Mouse (Mus musculus) liver, adult (tissue): ENCODE measurements at regions not wholly inside any gene's neighbourhood (a gene's known extent, or its start where the extent isn't known, plus 50 kb on each side); places are given as distances from the start of the nearest gene placed in this dataset.

Experiments used
- GATA4 ChIP-seq: IDR thresholded peaks from 2 replicates; pipeline ENCODE4 v1.6.1; 2014; ENCODE audit warnings: mild to moderate bottlenecking, low read length; ENCODE audit not compliant: insufficient replicate concordance

DNA sequence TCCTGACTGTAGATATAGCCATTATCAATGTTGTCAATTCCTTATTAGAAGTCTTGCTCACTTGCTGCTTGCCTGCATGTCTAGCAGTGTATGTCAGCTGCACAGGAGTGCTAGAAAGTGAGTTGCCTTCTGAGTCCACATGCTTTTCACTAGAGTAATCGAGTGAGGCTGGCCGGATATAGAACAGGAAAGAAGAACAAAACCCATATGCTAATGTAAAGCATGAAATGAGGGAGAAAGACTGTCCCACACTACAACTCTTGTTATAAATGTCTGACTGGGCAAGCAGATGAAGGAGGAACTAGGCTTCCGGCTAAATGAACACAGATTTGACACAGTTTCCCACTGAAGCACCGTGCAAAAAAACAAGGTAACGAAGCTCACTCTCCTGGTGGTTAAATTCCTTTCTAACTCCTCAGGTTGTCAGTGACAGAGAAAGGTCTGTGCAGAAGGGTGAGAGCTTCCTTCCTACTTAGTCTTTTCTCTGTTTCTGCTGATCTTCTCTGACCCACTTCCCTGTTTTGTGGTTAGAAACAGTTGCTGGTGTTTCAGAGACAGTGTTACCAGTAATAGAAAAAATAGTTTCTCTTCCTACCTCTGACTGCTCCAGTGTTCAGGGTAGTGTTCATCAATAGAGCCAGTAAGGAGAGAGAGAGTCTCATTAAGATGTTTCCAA, 399.0 kb downstream of the Atp23 start:
- TF ChIP-seq GATA4: no peak

DNA sequence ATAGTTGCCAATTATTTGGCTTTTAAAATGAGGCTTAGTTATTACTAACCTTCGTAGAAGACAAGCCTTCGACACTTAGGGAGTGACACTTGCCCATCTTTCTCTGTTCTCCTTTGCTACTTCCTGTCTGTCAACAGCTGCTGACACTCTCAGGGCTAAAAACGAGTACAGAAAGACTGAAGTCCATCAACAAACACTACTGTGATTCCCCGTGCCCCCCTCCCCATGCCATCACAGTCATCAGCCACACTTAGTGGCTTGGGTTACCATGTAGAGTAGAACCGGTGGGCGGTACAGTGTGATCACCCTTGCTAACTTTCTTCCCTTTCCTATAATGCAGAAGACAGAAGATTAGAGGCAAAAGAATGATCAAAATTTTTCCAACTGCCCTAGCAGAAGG, 402.4 kb downstream of the Atp23 start:
- no peak for TF ChIP-seq GATA4

DNA sequence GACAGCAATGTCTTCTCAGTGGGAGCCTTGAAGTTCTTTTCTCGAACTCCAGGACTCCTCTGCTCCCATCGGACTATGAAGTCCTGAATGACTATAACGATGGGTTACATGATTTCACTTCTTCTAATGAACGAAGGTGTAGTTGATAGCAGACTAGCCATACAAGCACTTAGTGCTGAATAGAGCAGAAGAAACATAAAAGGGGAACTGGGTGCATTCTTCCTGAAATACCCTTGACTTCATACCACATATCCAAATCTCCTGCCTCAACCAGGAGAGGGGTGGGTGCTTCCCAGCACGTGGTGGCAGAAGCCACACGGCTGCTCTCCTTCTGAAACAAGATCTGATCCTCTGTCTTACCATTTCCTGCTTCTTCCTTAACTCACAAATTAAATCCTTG, 407.4 kb downstream of the Atp23 start:
- TF ChIP-seq GATA4: no peak

DNA sequence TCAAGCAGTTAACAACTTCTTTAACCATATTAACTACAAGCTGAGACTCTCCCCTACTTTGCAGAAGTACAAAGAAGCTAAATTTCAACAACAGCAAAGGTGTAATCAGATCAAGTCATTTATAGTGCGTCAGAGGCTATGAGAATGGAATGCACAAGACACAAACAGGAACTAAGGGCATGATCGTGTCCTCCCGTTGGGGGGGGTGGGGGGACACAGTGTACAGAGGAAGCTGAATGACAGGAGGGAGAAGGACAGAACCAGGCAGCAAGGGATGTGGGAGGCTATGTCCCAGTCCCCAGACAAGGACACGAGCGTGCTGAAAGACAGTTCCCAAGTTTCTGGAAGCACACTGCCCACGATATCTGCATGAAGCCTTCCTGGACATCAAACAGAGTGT, 408.9 kb downstream of the Atp23 start:
- no peak for TF ChIP-seq GATA4

DNA sequence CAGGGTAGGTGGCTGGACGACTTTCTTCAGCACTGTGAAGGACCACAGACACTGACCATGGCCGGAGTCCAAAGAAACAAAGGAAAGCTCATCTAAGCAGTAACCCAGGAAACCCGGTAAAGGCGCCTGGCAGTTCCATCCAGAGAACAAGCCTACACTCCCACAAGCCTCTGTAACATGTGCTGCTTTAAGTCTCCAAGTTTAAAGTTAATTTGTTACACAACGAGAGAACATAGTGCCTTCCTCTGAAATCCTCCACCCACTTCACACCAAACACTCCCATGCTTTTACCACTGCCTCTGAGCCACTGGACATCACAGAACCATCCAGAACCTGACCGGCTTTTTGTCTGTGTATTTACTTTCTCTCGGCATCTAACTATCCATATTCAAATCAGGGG, 416.0 kb downstream of the Atp23 start:
- TF ChIP-seq GATA4: no peak

DNA sequence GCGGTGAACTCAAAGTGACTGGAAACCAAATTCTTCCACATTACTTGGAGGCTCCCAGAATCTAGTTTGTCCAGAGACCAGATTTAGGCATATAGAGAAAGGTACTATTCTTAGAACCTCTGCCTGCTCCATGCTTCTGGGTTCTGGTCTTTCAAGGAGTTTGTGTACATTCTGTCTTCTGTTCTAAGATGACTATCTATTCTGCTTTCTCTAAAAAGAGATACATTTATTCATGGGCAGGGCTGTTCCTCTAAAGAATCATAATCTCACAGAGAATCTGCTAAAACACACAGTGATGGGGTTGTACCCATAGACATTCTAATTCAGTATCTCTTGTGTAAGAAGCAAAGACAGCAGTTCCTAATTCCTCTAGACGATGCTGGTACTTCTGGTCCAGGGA, 417.7 kb downstream of the Atp23 start:
- TF ChIP-seq GATA4: no peak

DNA sequence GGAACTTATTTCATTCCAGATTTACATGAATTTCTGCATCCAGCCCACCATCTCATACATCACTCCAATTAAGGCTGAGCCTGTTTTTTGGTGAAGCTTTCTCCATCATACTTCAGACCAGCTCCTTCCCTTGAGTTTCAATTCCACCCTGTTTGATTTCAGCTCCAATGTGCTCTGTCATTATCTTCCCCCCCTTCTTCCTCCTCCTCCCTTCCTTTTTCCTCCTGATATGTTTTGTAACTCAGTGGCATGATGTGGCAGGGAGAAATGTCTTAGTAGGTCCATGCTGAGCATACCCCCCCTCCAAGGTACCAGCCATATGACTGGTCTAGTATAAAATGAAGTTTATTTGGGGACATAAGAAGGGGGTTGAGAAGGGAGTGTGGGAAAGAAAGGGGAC, 420.8 kb downstream of the Atp23 start:
- TF ChIP-seq GATA4: no peak

DNA sequence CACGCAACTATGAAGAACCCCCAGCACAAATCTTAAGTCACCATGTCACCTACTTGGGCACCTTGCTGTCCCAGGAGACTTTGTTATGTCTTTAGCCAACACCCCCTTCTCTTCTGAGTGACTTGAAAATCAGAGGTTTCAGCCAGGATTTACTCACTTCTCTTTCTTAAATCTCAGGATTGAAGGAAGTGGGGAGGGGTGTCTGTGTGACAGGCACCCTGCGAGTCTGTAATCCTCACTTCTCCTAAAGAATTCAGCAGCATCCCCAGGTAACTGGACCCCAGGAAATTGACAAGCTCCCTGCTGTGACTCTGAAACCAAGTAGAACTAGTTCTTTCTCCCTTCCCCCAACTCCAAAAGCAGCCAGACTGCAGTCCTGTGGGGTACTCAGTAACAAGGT, 421.4 kb downstream of the Atp23 start:
- TF ChIP-seq GATA4: no peak

DNA sequence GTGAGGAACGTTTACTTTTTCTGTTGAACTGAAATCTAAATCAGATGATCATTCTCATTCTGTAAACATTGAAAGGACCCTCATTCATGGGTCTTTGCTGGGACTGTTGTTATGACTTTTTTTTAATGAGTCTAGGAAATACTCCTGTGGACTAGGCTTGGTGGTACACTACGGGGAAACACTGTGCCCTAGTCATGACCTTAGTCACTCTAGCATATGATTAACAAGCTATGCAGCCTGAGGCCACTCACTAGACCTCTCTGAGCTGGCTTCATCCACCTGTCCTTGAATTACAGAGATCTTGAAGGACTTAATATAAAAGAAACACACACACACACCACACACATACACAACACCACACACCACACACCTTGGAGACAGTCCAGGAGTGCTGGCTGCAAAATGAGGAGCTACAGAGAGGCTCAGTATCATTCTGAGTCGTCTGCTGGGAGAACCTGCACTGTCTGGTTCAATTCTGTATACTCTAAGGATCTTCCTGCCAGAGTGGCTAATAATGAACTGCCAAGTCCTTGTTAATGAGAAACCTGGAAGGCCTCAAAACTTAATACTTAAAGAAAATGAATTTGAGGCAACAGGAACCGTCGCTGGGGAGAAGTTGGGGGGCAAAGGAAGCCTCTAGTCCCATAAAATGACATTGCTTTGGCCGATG, 428.0 kb downstream of the Atp23 start:
- no peak for TF ChIP-seq GATA4

DNA sequence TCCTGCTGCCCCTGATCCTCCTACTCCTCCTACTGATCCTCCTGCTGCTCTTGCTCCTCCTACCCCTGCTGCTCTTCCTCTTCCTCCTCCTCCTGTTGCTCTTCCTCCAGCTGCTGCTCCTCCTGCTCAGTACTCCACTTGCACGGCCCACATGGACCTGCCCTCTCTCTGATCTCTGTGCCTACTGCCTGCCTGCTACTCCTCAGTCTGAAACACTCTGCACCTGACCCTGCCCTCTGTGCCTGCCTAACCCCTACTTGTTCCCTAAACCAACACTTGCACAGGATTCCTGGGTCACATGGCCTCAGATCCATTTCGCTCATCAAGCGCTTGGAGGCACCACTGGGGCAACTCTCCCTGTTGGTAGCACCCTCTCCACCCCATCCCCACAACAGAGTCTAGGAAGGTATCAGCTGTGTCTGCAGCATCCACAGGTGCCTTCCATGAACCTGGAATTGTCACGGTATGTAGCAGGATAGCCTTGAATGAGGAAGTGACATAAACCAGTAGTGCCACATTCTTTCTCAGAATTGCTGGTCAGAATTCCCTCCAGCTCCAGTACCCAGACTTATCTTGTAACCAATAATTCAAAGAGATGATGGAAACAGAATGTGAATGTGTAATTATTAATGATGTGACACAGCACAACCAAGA, 430.2 kb downstream of the Atp23 start:
- no peak for TF ChIP-seq GATA4

DNA sequence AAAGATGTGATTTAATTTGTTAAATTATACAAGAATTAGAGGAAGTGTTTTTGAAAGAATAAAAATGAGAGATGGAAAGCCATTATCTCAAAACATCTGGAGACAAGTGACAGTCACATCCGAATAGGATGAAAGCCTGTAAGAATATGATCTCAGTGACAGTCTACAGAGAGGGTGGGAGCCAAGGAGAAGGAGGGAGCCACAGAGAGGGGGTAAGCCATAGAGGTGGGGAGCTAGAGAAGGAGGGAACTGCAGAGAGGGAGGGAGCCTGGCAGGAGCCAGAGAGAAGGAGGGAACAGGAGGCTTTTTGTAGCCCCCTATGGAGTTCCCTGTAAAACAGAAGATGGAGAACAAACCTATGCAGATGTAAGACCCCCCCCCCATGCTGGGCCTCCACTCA, 438.4 kb downstream of the Atp23 start:
- TF ChIP-seq GATA4: no peak

DNA sequence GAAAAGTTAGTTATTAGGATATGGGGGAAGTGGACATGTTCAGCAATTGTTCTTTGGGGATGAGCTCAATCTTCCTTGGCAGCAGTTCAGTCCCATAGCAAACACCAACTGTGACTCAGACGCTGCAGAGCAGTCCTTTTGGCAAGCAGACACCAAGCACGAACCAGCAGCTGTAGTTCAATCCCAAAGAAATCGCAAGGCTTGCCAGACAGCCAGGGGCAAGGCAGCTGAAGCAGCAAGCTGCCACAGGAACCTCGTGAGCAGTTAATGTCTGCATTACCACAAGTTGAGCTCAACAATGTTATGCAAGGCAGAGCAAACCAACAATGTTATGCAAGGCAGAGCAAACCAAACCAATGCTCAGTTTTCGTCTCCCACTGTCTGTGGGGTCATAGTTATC, 442.6 kb downstream of the Atp23 start:
- TF ChIP-seq GATA4: no peak

DNA sequence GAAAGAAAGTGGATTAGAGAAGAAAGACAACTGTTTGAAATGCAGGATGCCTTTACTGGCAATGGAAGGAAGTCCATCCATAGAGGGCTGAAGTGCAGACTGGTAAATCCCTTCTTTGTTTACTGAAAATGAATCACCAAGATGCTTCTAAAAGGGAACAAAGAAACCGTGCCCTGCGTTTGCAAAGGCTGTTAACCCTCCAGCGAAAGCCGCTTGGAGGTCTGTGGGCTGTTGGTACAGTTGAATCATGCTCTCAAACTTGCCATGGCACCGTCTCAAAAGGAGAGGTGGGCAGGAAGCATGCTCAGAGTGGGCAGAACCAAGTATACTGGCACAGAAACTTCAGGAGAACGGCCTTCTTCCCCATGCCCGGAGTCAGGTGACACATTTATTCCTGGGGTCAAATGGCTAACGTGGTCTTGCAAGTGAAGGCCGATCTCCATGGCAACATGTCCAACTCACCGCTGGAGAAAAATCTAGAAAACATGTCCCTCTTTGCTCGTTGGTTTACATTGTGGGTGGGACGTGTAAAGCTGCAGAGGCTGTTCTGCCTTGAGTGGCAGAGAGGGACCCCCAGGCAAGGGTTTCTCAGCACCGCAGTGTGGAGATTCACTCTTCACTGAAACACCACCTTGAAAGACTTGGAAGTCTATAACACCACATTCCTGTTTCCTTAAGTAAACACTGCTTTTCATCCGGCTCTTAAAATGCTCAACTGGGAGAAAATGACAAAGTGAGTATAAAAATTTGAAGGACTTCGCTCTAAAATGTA, 448.2 kb downstream of the Atp23 start:
- TF ChIP-seq GATA4: no peak

DNA sequence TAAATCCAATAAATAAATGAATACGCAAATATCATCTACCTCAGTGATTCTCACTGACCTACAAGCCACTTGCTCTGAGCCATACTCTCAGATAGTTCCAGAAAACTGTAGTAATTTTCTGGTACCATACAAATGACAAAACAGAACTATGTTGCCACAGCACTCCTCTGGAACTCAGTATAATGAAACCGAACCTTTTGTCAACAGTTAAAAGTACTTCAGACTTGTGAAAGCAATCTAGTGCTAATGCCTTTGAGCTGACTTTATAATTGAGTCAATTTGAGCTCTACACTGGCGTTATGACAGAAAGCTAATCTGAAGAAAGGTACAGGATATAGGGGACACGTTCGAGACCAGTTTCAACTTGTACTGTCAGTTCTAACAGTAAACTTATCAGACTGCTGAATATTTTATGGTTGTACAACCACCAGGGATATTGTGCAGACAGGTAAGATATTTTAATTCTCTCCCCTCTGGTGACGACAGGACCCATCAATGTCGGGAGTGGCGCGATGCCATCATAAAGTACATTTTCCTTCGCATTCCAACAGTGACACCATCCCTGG, 449.0 kb downstream of the Atp23 start:
- TF ChIP-seq GATA4: no peak

DNA sequence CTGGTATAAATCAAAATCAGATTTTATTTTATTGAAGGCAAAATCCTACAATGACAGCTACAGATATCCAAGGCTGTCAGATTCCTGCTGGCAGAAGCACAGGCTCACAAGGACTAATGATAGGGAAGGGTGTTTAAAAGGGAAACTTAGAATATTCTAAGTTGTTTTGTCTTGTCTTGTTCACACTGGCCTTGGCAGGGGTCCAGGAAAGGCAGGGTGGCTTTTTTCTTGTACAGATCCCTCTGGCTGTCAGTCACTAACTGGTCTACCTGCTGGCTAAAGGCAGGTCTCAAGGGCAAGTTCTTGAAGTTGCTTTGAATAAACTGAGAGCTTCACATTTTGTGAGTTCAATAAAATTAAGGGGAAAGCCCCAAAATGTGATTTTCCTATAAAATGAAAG, 465.3 kb downstream of the Lrig3 start:
- TF ChIP-seq GATA4: no peak
